10 mouse cellular contexts compared by ENCODE assay signal in the genomic region with DNA sequence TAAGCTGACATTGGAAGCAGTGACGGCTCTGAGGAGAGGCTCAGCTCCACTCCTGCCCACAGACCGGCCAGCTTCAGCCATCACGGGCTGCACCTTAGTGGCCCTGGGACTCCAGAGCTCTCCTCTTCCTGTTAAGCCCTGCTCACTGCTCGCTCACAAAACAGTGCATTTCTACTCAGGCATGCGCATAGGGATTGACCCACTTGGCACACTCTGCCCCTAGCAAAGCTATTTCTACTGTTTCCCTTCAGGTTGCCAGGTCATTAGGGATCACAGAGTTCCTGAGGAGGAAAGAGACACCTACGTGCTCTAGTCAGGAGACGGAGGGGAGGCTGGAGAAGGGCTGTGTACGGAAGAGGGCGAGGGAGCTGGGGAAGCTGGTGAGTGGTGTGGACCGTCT. TPM values are rescaled to one million over a fixed set of nuclear protein-coding genes. Genes with fewer than 3 reads are reported as not detected.
DNase-seq lines count a peak whose midpoint lies in the region; ATAC-seq and TF ChIP-seq lines count a peak whose summit lies in the region.
"Had no signal": no experiment of that assay in that cellular context is flagged by ENCODE, and none has a peak within 500 bp of the region (broad histone marks: within the 10 kb centered on the region; RNA-seq: fewer than 3 reads in every experiment).

No protein-coding gene starts in this region.

- DNase-seq in forebrain, embryonic 14.5 days (ENCODE audit: low spot score) = no peak
- DNase-seq in liver, embryonic 11.5 days (ENCODE audit: low spot score) = no peak
- no peak for DNase-seq in adrenal gland, adult 8-10 months
- DNase-seq: heart, postnatal 36 days; lung, postnatal 4 days; thymus, adult 18-20 months had no signal

- TF ChIP-seq CTCF in olfactory bulb, adult 2 months (IDR thresholded peaks at IDR 0.05; ENCODE audit: insufficient read depth, low read depth, low read length) = no peak

- no peak overlapping the region for H3K4me3 ChIP-seq in forebrain, embryonic 13.5 days
- no peak overlapping the region for H3K4me3 ChIP-seq in forebrain, embryonic 14.5 days (ENCODE audit: low read depth, low read length)
- peak overlapping the region; percentile 8 for H3K4me3 ChIP-seq in megakaryocyte, embryonic 14.5 days (replicated peaks)
- no peak overlapping the region for H3K4me3 ChIP-seq in liver, embryonic 11.5 days (ENCODE audit: low read depth, low read length)
- no peak overlapping the region for H3K4me3 ChIP-seq in olfactory bulb, adult 2 months (ENCODE audit: insufficient read depth, low read depth, low read length)

- H3K4me1 ChIP-seq in forebrain, embryonic 13.5 days = no peaks in the 10 kb centered on the region
- no peaks in the 10 kb centered on the region for H3K4me1 ChIP-seq in forebrain, embryonic 14.5 days (ENCODE audit: control insufficient read depth, insufficient read depth, low read length)
- H3K4me1 ChIP-seq in megakaryocyte, embryonic 14.5 days = peaks cover 43% of the 10 kb centered on the region
- H3K4me1 ChIP-seq in liver, embryonic 11.5 days (replicated peaks; ENCODE audit: control insufficient read depth, insufficient read depth, low read length) = peaks cover 18% of the 10 kb centered on the region
- H3K4me1 ChIP-seq in olfactory bulb, adult 2 months (ENCODE audit: control insufficient read depth, insufficient read depth, low read length) = peaks cover 21% of the 10 kb centered on the region

- ATAC-seq in forebrain, embryonic 13.5 days = no peak
- ATAC-seq in forebrain, embryonic 14.5 days = no peak
- no peak for ATAC-seq in megakaryocyte, adult 5-6 weeks (ENCODE audit: poor library complexity, severe bottlenecking)
- no peak for ATAC-seq in liver, embryonic 11.5 days (replicated peaks; ENCODE audit: low FRiP score)

- H3K36me3 ChIP-seq in forebrain, embryonic 13.5 days (ENCODE audit: poor library complexity, severe bottlenecking) = peaks cover 57% of the 10 kb centered on the region
- H3K36me3 ChIP-seq in forebrain, embryonic 14.5 days (ENCODE audit: control insufficient read depth, insufficient read depth, low read length) = peaks cover 38% of the 10 kb centered on the region
- H3K36me3 ChIP-seq in megakaryocyte, embryonic 14.5 days (replicated peaks; ENCODE audit: low read length) = peaks cover 93% of the 10 kb centered on the region
- peaks cover 11% of the 10 kb centered on the region; the same call in 1 of the 2 replicates for H3K36me3 ChIP-seq in liver, embryonic 11.5 days (ENCODE audit: control insufficient read depth, insufficient read depth, low read length)

- no peaks in the 10 kb centered on the region for H3K9me3 ChIP-seq in forebrain, embryonic 13.5 days (replicated peaks)
- H3K9me3 ChIP-seq in forebrain, embryonic 14.5 days (replicated peaks; ENCODE audit: control insufficient read depth, low read length) = no peaks in the 10 kb centered on the region
- no peaks in the 10 kb centered on the region for H3K9me3 ChIP-seq in megakaryocyte, embryonic 14.5 days
- no peaks in the 10 kb centered on the region for H3K9me3 ChIP-seq in liver, embryonic 11.5 days (ENCODE audit: control insufficient read depth, low read length)

- H3K9ac ChIP-seq in forebrain, embryonic 13.5 days = no peak overlapping the region
- H3K9ac ChIP-seq in forebrain, embryonic 14.5 days (ENCODE audit: low read length) = no peak overlapping the region; the same call in 1 of the 2 replicates
- no peak overlapping the region for H3K9ac ChIP-seq in liver, embryonic 11.5 days (ENCODE audit: low read depth, low read length)

- H3K4me2 ChIP-seq in forebrain, embryonic 13.5 days = no peak overlapping the region
- no peak overlapping the region for H3K4me2 ChIP-seq in forebrain, embryonic 14.5 days (ENCODE audit: low read length)
- H3K4me2 ChIP-seq in liver, embryonic 11.5 days = no peak overlapping the region

- TF ChIP-seq POLR2A in olfactory bulb, adult 2 months (IDR thresholded peaks at IDR 0.05; ENCODE audit: insufficient read depth, low read depth, low read length) = no peak

- H3K27me3 ChIP-seq in forebrain, embryonic 13.5 days = no peaks in the 10 kb centered on the region
- no peaks in the 10 kb centered on the region for H3K27me3 ChIP-seq in forebrain, embryonic 14.5 days (replicated peaks; ENCODE audit: control insufficient read depth, insufficient read depth, low read length)
- no peaks in the 10 kb centered on the region for H3K27me3 ChIP-seq in megakaryocyte, embryonic 14.5 days (replicated peaks)
- no peaks in the 10 kb centered on the region for H3K27me3 ChIP-seq in liver, embryonic 11.5 days (replicated peaks; ENCODE audit: control insufficient read depth, insufficient read depth, low read length)

- WGBS in forebrain, embryonic 13.5 days = 66% methylated on average over 10 of the region's 10 CpGs
- 75% methylated on average over 10 of the region's 10 CpGs for WGBS in forebrain, embryonic 14.5 days
- 81% methylated on average over 10 of the region's 10 CpGs for WGBS in liver, embryonic 11.5 days
- WGBS in olfactory bulb, adult 2 months = 60% methylated on average over 10 of the region's 10 CpGs

- 0 out of 2 replicates have a peak overlapping the region, but pooled peaks have one; percentile 35 for H3K27ac ChIP-seq in forebrain, embryonic 13.5 days
- H3K27ac ChIP-seq in forebrain, embryonic 14.5 days (ENCODE audit: low read depth, low read length) = no peak overlapping the region
- H3K27ac ChIP-seq in liver, embryonic 11.5 days (ENCODE audit: low read depth, low read length) = peak overlapping the region; percentile 66
- H3K27ac ChIP-seq in olfactory bulb, adult 2 months (ENCODE audit: insufficient read depth, low read depth, low read length) = peak overlapping the region; percentile 9; the same call in 1 of the 2 replicates

RNA-seq across cellular contexts. Expression of a gene that starts 15.9 kb away (rescaled TPM):
- 3.0 and 3.6 TPM in 2 replicates for polyA plus RNA-seq in forebrain, embryonic 13.5 days (2015; fragmentation: Nextera tagmentation; extraction: Ambion mirVana)
- polyA plus RNA-seq in forebrain, embryonic 14.5 days (2014; fragmentation: Nextera tagmentation; extraction: Ambion mirVana) = 0.81 and 0.88 TPM in 2 replicates
- polyA plus RNA-seq in megakaryocyte, embryonic 14.5 days (2012; ENCODE audit: insufficient read depth, low replicate concordance) = 1.0 and 4.3 TPM in 2 replicates
- total RNA-seq in megakaryocyte, adult 5-6 weeks (2015) = 3.3 and 4.5 TPM in 2 replicates
- 5.5 and 6.2 TPM in 2 replicates for total RNA-seq in megakaryocyte, adult 5-6 weeks (2017)
- 3.3 and 3.8 TPM in 2 replicates for polyA plus RNA-seq in liver, embryonic 11.5 days (2014; fragmentation: Nextera tagmentation; extraction: Ambion mirVana)
- not detected in 2 replicates for polyA plus RNA-seq in olfactory bulb, adult 2 months (2012; ENCODE audit: insufficient read depth, insufficient read length, low replicate concordance, missing spikeins)
- total RNA-seq in adrenal gland, adult 8-10 months (2022) = 10 to 100 TPM; 15.5 to 22.4 (median 18.4) TPM

RNA-seq across cellular contexts. Expression of a gene that starts 23.0 kb away (rescaled TPM):
- 70.9 and 76.6 TPM in 2 replicates for polyA plus RNA-seq in forebrain, embryonic 13.5 days (2015; fragmentation: Nextera tagmentation; extraction: Ambion mirVana)
- polyA plus RNA-seq in forebrain, embryonic 14.5 days (2014; fragmentation: Nextera tagmentation; extraction: Ambion mirVana) = 86.2 and 87.5 TPM in 2 replicates
- 11.5 and 21.2 TPM in 2 replicates for polyA plus RNA-seq in megakaryocyte, embryonic 14.5 days (2012; ENCODE audit: insufficient read depth, low replicate concordance)
- 20.3 and 31.8 TPM in 2 replicates for total RNA-seq in megakaryocyte, adult 5-6 weeks (2015)
- total RNA-seq in megakaryocyte, adult 5-6 weeks (2017) = 32.5 and 36.4 TPM in 2 replicates
- polyA plus RNA-seq in liver, embryonic 11.5 days (2014; fragmentation: Nextera tagmentation; extraction: Ambion mirVana) = 144 and 155 TPM in 2 replicates
- polyA plus RNA-seq in olfactory bulb, adult 2 months (2012; ENCODE audit: insufficient read depth, insufficient read length, low replicate concordance, missing spikeins) = not detected in 2 replicates
- total RNA-seq in adrenal gland, adult 8-10 months (2022) = 10 to 100 TPM; 37.4 to 39.6 (median 38.6) TPM

RNA-seq across cellular contexts. Expression of a gene that starts 23.1 kb away (rescaled TPM):
- 5.4 and 6.9 TPM in 2 replicates for polyA plus RNA-seq in forebrain, embryonic 13.5 days (2015; fragmentation: Nextera tagmentation; extraction: Ambion mirVana)
- polyA plus RNA-seq in forebrain, embryonic 14.5 days (2014; fragmentation: Nextera tagmentation; extraction: Ambion mirVana) = 3.8 and 5.9 TPM in 2 replicates
- 4.0 and 4.3 TPM in 2 replicates for polyA plus RNA-seq in megakaryocyte, embryonic 14.5 days (2012; ENCODE audit: insufficient read depth, low replicate concordance)
- 3.1 and 3.7 TPM in 2 replicates for total RNA-seq in megakaryocyte, adult 5-6 weeks (2015)
- 3.5 and 5.0 TPM in 2 replicates for total RNA-seq in megakaryocyte, adult 5-6 weeks (2017)
- 4.4 and 4.7 TPM in 2 replicates for polyA plus RNA-seq in liver, embryonic 11.5 days (2014; fragmentation: Nextera tagmentation; extraction: Ambion mirVana)
- polyA plus RNA-seq in olfactory bulb, adult 2 months (2012; ENCODE audit: insufficient read depth, insufficient read length, low replicate concordance, missing spikeins) = not detected in 2 replicates
- total RNA-seq in adrenal gland, adult 8-10 months (2022) = 10 to 100 TPM; 10.1 to 16.4 (median 12.9) TPM

RNA-seq across cellular contexts. Expression of a gene that starts 25.2 kb away (rescaled TPM):
- 11.6 and 13.1 TPM in 2 replicates for polyA plus RNA-seq in forebrain, embryonic 13.5 days (2015; fragmentation: Nextera tagmentation; extraction: Ambion mirVana)
- 16.3 and 18.9 TPM in 2 replicates for polyA plus RNA-seq in forebrain, embryonic 14.5 days (2014; fragmentation: Nextera tagmentation; extraction: Ambion mirVana)
- polyA plus RNA-seq in megakaryocyte, embryonic 14.5 days (2012; ENCODE audit: insufficient read depth, low replicate concordance) = 2.1 and 2.3 TPM in 2 replicates
- total RNA-seq in megakaryocyte, adult 5-6 weeks (2015) = 1.5 and 1.6 TPM in 2 replicates
- total RNA-seq in megakaryocyte, adult 5-6 weeks (2017) = 1.4 and 1.6 TPM in 2 replicates
- polyA plus RNA-seq in liver, embryonic 11.5 days (2014; fragmentation: Nextera tagmentation; extraction: Ambion mirVana) = 1.3 and 2.1 TPM in 2 replicates
- polyA plus RNA-seq in olfactory bulb, adult 2 months (2012; ENCODE audit: insufficient read depth, insufficient read length, low replicate concordance, missing spikeins) = not detected in 2 replicates
- 1 to 10 TPM; 1.4 to 3.7 (median 2.5) TPM for total RNA-seq in adrenal gland, adult 8-10 months (2022)

Comparison
In these comparisons a context has a peak if more than half of its experiments do, and no peak if none do; other contexts are left out.
1. RNA of a gene that starts 23.0 kb away (polyA plus RNA-seq): 144 to 155 TPM in liver, embryonic 11.5 days, 86.2 to 87.5 TPM in forebrain, embryonic 14.5 days, 70.9 to 76.6 TPM in forebrain, embryonic 13.5 days and 11.5 to 21.2 TPM in megakaryocyte, embryonic 14.5 days; not detected in olfactory bulb, adult 2 months; every median in the first group is over 10 times any median in the second.